Mouse (Mus musculus): ENCODE measurements at regions not wholly inside any gene's neighbourhood (a gene's known extent, or its start where the extent isn't known, plus 50 kb on each side); places are given as distances from the start of the nearest gene placed in this dataset.

GRCm38 (mm10) chr7:40698309-40698708, 199.8 kb upstream of the Vstm2b start:
- ATAC-seq = no peak
- H3K27me3 ChIP-seq (replicated peaks; ENCODE audit: control insufficient read depth, insufficient read depth, low read length) = no peaks in the 10 kb centered on the region
- no peaks in the 10 kb centered on the region for H3K36me3 ChIP-seq (ENCODE audit: control insufficient read depth, insufficient read depth, low read length)
- no peak overlapping the region for H3K4me2 ChIP-seq (ENCODE audit: low read length)
- H3K4me1 ChIP-seq (ENCODE audit: control insufficient read depth, insufficient read depth, low read depth, low read length) = no peaks in the 10 kb centered on the region
- no peak overlapping the region for H3K9ac ChIP-seq (ENCODE audit: low read depth, low read length)
- H3K27ac ChIP-seq (ENCODE audit: low read depth, low read length) = no peak overlapping the region
- H3K9me3 ChIP-seq (ENCODE audit: control insufficient read depth, low read length) = no peaks in the 10 kb centered on the region
- H3K4me3 ChIP-seq (ENCODE audit: low read length) = no peak overlapping the region
- WGBS = 66% methylated on average over 3 of the region's 3 CpGs

GRCm38 (mm10) chr7:40699633-40700032, 198.5 kb upstream of the Vstm2b start:
- WGBS = 96% methylated on average over 1 of the region's 1 CpGs
- Histone ChIP-seq H3K4me2 (ENCODE audit: low read length) (no peak overlapping the region), H3K4me1 (ENCODE audit: control insufficient read depth, insufficient read depth, low read depth, low read length) (no peaks in the 10 kb centered on the region), H3K27ac (ENCODE audit: low read depth, low read length) (no peak overlapping the region), H3K9me3 (ENCODE audit: control insufficient read depth, low read length) (no peaks in the 10 kb centered on the region), H3K36me3 (ENCODE audit: control insufficient read depth, insufficient read depth, low read length) (no peaks in the 10 kb centered on the region), H3K4me3 (ENCODE audit: low read length) (no peak overlapping the region), H3K9ac (ENCODE audit: low read depth, low read length) (no peak overlapping the region), H3K27me3 (replicated peaks; ENCODE audit: control insufficient read depth, insufficient read depth, low read length) (no peaks in the 10 kb centered on the region)
- no peak for ATAC-seq

GRCm38 (mm10) chr7:40700656-40701055, 197.5 kb upstream of the Vstm2b start:
- no peaks in the 10 kb centered on the region for H3K4me1 ChIP-seq (ENCODE audit: control insufficient read depth, insufficient read depth, low read depth, low read length)
- no peak overlapping the region for H3K4me2 ChIP-seq (ENCODE audit: low read length)
- no peak for ATAC-seq
- no peaks in the 10 kb centered on the region for H3K9me3 ChIP-seq (ENCODE audit: control insufficient read depth, low read length)
- no peak overlapping the region for H3K4me3 ChIP-seq (ENCODE audit: low read length)
- H3K9ac ChIP-seq (ENCODE audit: low read depth, low read length) = no peak overlapping the region
- H3K27ac ChIP-seq (ENCODE audit: low read depth, low read length) = no peak overlapping the region
- no peaks in the 10 kb centered on the region for H3K36me3 ChIP-seq (ENCODE audit: control insufficient read depth, insufficient read depth, low read length)
- no peaks in the 10 kb centered on the region for H3K27me3 ChIP-seq (replicated peaks; ENCODE audit: control insufficient read depth, insufficient read depth, low read length)
- WGBS = 66% methylated on average over 5 of the region's 5 CpGs

GRCm38 (mm10) chr7:40702191-40703045, 195.7 kb upstream of the Vstm2b start:
- H3K36me3 ChIP-seq (ENCODE audit: control insufficient read depth, insufficient read depth, low read length) = no peaks in the 10 kb centered on the region
- WGBS = 78% methylated on average over 5 of the region's 5 CpGs
- no peaks in the 10 kb centered on the region for H3K9me3 ChIP-seq (ENCODE audit: control insufficient read depth, low read length)
- no peak overlapping the region for H3K27ac ChIP-seq (ENCODE audit: low read depth, low read length)
- peak; percentile 79 for ATAC-seq
- H3K4me3 ChIP-seq (ENCODE audit: low read length) = no peak overlapping the region
- H3K4me1 ChIP-seq (ENCODE audit: control insufficient read depth, insufficient read depth, low read depth, low read length) = no peaks in the 10 kb centered on the region
- H3K4me2 ChIP-seq (ENCODE audit: low read length) = no peak overlapping the region
- no peak overlapping the region for H3K9ac ChIP-seq (ENCODE audit: low read depth, low read length)
- no peaks in the 10 kb centered on the region for H3K27me3 ChIP-seq (replicated peaks; ENCODE audit: control insufficient read depth, insufficient read depth, low read length)

- Histone ChIP-seq H3K27me3 (replicated peaks; ENCODE audit: control insufficient read depth, insufficient read depth, low read length) (no peaks in the 10 kb centered on the region), H3K4me2 (ENCODE audit: low read length) (no peak overlapping the region), H3K9ac (ENCODE audit: low read depth, low read length) (no peak overlapping the region), H3K4me1 (ENCODE audit: control insufficient read depth, insufficient read depth, low read depth, low read length) (no peaks in the 10 kb centered on the region), H3K9me3 (ENCODE audit: control insufficient read depth, low read length) (no peaks in the 10 kb centered on the region), H3K27ac (ENCODE audit: low read depth, low read length) (no peak overlapping the region), H3K4me3 (ENCODE audit: low read length) (no peak overlapping the region), H3K36me3 (ENCODE audit: control insufficient read depth, insufficient read depth, low read length) (no peaks in the 10 kb centered on the region)
- ATAC-seq = no peak
- 77% methylated on average over 2 of the region's 2 CpGs for WGBS
These were observed 189.9 kb upstream of the Vstm2b start for GRCm38 (mm10) chr7:40708231-40708630.

- no peaks in the 10 kb centered on the region for H3K36me3 ChIP-seq (ENCODE audit: control insufficient read depth, insufficient read depth, low read length)
- no peak overlapping the region for H3K27ac ChIP-seq (ENCODE audit: low read depth, low read length)
- no peak overlapping the region for H3K4me3 ChIP-seq (ENCODE audit: low read length)
- no peak overlapping the region for H3K4me2 ChIP-seq (ENCODE audit: low read length)
- no peak overlapping the region for H3K9ac ChIP-seq (ENCODE audit: low read depth, low read length)
- H3K27me3 ChIP-seq (replicated peaks; ENCODE audit: control insufficient read depth, insufficient read depth, low read length) = no peaks in the 10 kb centered on the region
- no peaks in the 10 kb centered on the region for H3K4me1 ChIP-seq (ENCODE audit: control insufficient read depth, insufficient read depth, low read depth, low read length)
- 61% methylated on average over 6 of the region's 6 CpGs for WGBS
- no peak for ATAC-seq
- no peaks in the 10 kb centered on the region for H3K9me3 ChIP-seq (ENCODE audit: control insufficient read depth, low read length)
These were observed 180.1 kb upstream of the Vstm2b start for GRCm38 (mm10) chr7:40717991-40718390.

GRCm38 (mm10) chr7:40736971-40737468, 161.1 kb upstream of the Vstm2b start:
- no peak overlapping the region for H3K9ac ChIP-seq (ENCODE audit: low read depth, low read length)
- peak; percentile 50; the same call in 1 of the 2 replicates for ATAC-seq
- H3K4me1 ChIP-seq (ENCODE audit: control insufficient read depth, insufficient read depth, low read depth, low read length) = no peaks in the 10 kb centered on the region
- H3K36me3 ChIP-seq (ENCODE audit: control insufficient read depth, insufficient read depth, low read length) = no peaks in the 10 kb centered on the region
- WGBS = 47% methylated on average over 6 of the region's 6 CpGs
- H3K4me2 ChIP-seq (ENCODE audit: low read length) = no peak overlapping the region
- no peak overlapping the region for H3K27ac ChIP-seq (ENCODE audit: low read depth, low read length)
- no peaks in the 10 kb centered on the region for H3K9me3 ChIP-seq (ENCODE audit: control insufficient read depth, low read length)
- no peaks in the 10 kb centered on the region for H3K27me3 ChIP-seq (replicated peaks; ENCODE audit: control insufficient read depth, insufficient read depth, low read length)
- H3K4me3 ChIP-seq (ENCODE audit: low read length) = no peak overlapping the region

GRCm38 (mm10) chr7:40737496-40737895, 160.6 kb upstream of the Vstm2b start:
- Histone ChIP-seq H3K4me2 (ENCODE audit: low read length) (no peak overlapping the region), H3K27ac (ENCODE audit: low read depth, low read length) (no peak overlapping the region), H3K9me3 (ENCODE audit: control insufficient read depth, low read length) (no peaks in the 10 kb centered on the region), H3K4me1 (ENCODE audit: control insufficient read depth, insufficient read depth, low read depth, low read length) (no peaks in the 10 kb centered on the region), H3K4me3 (ENCODE audit: low read length) (no peak overlapping the region), H3K9ac (ENCODE audit: low read depth, low read length) (no peak overlapping the region), H3K36me3 (ENCODE audit: control insufficient read depth, insufficient read depth, low read length) (no peaks in the 10 kb centered on the region), H3K27me3 (replicated peaks; ENCODE audit: control insufficient read depth, insufficient read depth, low read length) (no peaks in the 10 kb centered on the region)
- ATAC-seq = no peak
- WGBS = 64% methylated on average over 7 of the region's 7 CpGs

- no peak overlapping the region for H3K27ac ChIP-seq (ENCODE audit: low read depth, low read length)
- H3K4me2 ChIP-seq (ENCODE audit: low read length) = no peak overlapping the region
- H3K4me1 ChIP-seq (ENCODE audit: control insufficient read depth, insufficient read depth, low read depth, low read length) = no peaks in the 10 kb centered on the region
- WGBS = 93% methylated on average over 3 of the region's 3 CpGs
- no peaks in the 10 kb centered on the region for H3K36me3 ChIP-seq (ENCODE audit: control insufficient read depth, insufficient read depth, low read length)
- H3K27me3 ChIP-seq (replicated peaks; ENCODE audit: control insufficient read depth, insufficient read depth, low read length) = no peaks in the 10 kb centered on the region
- H3K9me3 ChIP-seq (ENCODE audit: control insufficient read depth, low read length) = no peaks in the 10 kb centered on the region
- H3K4me3 ChIP-seq (ENCODE audit: low read length) = no peak overlapping the region
- ATAC-seq = no peak
- H3K9ac ChIP-seq (ENCODE audit: low read depth, low read length) = no peak overlapping the region
These were observed 160.0 kb upstream of the Vstm2b start for GRCm38 (mm10) chr7:40738174-40738573.

Measured in hindbrain, embryonic 16.5 days (tissue).